Mouse (Mus musculus) liver, adult 2 months (tissue): ENCODE data around the gene Vwa8.

ENCODE experiments used
- CTCF ChIP-seq: fragments of 200-500 bp; IDR thresholded peaks from 2 replicates; pipeline ENCODE4 v1.5.1; 2011; ENCODE audit warnings: low read depth, low read length, control low read depth
- POLR2A ChIP-seq: fragments of 200-500 bp; IDR thresholded peaks from 2 replicates; pipeline ENCODE4 v1.6.1; 2011; ENCODE audit warnings: low read length, control low read depth; ENCODE audit not compliant: insufficient read depth; ENCODE audit errors: extremely low read depth

DNA sequence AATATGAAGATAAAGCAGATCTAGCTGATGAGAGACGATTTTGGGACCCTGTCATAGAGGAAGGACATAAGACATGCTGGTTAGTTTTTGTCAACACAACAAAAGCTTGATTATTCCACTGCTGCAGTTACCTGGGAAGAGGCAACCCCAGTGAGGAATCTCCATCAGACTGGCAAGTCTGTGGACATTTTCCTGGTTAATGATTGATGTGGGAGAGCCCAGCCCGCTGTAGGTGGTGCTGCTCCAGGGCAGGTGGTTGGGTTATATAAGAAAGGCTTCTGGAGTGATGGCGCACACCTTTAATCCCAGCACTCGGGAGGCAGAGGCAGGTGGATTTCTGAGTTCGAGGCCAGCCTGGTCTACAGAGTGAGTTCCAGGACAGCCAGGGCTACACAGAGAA, 74.8 kb downstream of the Vwa8 start:
- TF ChIP-seq CTCF (no peak), POLR2A (no peak)
